Mouse (Mus musculus) lung, postnatal 4 days (tissue): Measurements from ENCODE around the gene Fez2.

Source experiments
- DNase-seq, 2 experiments: peaks; one replicate each; pipeline ENCODE4 v3.0.0; 2021

Gene Fez2

DNA sequence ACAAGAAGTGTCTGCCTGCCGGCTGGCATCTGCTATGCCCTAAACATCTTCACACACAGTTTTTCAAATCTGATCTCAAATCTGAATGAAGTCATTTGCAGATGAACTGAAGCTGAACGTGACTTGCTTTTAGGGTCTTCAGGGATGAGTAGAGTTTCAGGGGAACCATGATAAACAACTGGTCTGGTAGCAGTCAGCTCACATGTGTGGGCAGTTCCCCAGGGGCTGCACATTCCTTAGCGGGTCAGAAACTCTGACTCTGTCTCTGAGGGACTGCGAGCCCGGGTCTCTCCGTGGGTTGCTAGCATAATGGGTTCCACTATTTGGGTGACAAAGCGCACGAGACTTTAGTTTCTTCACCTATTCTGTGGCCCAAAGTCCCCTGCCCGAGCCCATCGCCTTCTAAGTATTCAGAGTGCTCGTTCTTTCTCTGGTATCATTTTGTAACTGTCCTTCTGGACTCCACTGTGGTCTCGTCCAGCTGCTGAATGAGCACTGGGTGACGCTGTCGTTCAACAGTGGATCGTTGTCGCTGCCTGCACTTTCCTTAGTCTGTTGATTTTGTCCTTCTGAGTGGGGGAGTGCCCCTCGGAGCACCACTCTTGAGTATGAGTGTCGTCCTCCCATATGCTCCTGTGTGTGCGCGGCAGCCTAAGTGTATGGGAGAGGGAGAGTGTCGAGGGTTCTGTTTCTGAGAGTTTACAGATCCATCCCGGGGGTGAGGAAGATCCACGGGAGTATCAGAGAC lies 53.2 kb downstream of the Fez2 start:
- DNase-seq, result no peak

DNA sequence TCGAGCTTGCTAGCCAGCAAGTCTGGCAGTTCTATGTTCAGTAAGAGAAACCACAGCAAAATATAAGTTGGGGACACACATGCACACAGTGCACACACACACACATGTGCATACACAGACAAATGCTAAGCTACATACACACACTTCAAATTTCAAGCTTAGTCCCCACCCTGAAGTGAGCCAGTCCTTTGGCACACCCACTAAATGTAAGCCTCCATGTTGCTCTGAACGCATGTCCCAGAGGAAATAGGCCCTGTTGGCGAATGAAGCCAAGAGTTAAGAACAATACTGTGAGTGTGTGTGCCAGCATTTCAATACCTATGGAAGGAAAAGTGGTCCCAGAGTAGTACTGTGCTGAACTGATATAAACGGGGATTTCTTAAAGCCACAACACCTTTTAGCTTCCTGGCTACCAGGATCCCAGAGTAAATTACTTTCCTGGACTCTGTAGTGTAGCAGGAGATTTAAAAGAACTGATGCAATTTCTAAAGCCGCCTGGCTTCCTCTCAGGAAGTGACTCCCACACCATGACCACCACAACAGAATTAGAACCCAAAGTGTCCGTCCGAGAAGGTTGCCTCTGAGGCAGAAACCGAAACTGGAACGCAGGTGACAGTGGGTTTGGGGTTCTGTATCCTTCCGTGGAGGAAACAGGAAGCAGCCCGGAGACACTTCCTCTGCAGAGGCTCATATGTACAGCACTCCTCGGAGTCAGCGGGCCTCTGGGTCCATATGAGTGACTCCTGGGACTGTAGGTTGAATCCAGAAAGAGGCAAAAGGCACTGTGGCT lies 55.8 kb downstream of the Fez2 start:
- peak; percentile 56 to 61 for DNase-seq

DNA sequence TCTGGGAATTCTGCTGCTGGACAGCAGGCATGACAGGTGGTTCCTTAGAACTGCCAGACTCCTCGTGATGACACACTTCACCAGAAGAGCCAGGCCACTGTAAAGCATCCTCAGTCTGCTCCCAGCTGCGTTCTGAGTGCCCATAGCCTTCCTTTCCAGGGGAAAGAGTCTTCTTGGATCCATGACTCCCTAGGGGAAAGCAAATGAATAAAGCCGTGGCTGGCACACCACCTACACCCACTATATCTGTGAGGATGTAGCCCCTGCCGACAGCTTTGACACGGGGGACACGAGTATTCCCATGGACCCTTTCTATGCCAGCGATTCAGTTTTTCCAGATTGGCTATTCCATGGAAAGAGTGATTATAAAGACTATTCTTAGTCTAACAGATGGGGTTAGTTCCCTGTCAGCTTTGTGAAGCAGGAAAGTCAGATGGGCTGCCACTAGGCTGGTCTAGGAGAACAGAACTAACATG lies 59.7 kb downstream of the Fez2 start:
- no peak for DNase-seq

DNA sequence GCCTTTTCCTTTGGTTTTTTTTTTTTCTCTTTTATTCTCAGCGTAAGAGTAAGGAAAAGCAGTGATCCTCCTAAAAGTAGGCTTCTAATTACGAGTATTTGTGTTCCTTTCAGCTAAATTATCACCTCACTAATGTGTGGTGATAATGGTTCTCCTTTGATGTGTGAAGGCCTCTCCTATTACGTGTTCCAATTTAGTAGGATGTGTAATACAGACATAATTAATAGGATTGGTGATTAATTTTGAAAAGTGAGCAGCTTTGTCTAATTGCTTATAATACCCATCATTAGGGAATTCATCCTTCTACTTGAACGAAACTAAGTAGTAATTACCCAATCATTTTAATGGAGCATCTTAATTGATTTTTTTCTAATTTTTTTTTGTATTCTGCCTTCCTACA lies 60.2 kb downstream of the Fez2 start:
- no peak for DNase-seq

DNA sequence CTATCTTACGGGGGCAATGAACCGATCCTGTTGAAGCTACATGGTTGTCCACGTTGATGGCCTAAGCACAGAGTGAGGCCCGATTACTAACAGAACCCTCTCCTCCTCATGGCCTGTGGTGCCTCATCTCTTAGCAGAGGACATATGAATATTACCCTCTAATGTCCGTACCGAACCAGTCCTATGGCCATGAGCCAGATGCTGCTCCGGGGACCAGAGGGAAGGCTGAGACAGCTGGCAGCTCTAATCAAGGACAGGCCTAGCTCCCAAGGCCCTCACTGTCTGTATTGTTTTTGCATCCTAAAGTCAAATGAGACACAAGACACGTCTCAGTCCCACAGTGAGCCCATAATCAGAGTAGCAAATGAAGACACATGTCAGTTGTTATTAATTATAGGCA lies 62.3 kb downstream of the Fez2 start:
- no peak for DNase-seq

DNA sequence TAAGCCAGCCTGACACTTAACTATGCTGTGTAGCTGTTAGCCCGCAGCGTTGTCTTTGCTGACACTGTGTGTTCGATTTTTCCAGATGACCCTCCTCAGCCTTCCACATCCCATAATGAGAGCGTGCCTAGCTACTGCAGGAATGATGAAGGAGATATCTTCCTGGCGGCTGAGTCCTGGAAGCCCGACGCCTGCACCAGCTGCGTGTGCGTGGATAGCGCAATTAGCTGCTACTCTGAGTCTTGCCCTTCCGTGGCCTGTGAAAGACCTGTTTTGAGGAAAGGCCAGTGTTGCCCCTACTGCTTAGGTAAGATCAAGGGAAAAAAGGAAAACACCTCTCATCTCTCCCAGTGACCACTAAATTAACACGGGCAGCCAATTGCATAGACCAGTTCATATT lies 63.1 kb downstream of the Fez2 start:
- no peak for DNase-seq

DNA sequence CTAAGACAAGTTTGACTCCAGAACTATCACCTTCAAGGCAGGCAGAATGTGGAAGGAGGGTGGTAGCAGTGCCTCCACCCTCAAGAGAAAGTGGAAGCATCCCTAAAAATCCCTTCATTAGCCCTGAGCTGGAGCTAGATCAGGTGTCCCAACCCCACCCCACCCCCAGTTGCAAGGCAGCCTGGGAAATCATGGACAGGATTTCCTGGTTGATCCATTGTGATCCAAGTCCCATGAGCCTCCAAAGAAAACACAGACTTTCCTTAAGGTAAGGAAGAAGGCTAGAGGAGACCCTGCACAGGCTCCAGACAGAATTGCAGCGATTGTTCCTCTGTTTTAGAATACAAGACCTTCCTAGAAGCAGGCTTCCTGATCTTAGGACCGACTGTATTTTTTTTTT lies 63.5 kb downstream of the Fez2 start:
- no peak for DNase-seq

DNA sequence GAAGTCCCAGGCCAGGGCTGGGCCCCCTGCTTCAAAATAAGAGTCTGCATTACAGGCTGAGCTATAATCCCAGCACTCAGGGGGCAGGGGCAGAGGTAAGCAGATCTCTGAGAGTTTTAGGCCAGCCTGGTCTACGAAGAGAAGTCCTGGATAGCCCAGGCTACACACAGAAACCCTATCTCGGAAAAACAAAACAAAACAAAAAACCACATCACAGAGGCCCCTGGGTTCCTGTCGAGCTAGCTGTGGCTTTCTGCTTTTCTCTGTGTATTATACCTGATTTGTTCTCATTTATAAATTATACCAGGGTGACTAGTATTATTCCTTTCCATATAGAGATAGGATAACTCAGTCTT lies 65.5 kb downstream of the Fez2 start:
- no peak for DNase-seq

DNA sequence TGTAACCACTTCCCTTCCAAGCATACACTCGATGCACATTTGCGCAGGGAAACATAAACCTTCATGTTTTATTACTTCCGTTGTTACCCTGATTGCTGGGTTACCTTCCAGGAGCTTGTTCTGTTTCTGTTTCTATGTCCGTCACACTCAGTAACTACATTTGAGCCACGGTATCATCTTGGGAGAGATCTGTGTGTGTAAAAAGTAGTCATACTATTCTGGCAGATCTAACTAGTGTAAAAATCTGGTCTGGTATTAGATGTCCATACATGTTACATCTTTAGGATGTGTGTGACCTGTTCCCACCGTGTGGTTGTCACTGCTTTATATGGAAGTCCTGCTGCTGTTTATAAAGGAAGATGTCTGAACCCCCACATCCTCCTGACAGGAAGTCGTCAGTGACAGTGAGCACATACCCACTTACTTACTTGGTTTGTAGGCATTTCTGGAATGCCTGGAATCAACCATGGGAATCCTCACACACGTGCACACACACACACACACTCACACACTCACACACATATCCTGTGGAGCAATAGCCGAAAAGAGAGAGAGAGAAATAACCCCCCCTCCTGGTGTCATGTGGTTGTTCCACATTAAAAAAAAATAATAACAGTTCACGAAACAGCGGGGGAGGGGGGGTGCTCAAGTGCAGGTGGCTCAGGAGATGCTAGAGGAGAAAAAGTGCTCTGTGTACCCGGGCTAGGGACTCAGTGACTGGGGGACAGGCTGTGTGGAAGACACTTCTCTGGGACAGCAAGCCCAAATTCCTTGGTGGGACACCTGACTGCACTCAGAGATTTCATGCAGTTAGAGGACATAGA lies 66.1 kb downstream of the Fez2 start:
- DNase-seq, result no peak

DNA sequence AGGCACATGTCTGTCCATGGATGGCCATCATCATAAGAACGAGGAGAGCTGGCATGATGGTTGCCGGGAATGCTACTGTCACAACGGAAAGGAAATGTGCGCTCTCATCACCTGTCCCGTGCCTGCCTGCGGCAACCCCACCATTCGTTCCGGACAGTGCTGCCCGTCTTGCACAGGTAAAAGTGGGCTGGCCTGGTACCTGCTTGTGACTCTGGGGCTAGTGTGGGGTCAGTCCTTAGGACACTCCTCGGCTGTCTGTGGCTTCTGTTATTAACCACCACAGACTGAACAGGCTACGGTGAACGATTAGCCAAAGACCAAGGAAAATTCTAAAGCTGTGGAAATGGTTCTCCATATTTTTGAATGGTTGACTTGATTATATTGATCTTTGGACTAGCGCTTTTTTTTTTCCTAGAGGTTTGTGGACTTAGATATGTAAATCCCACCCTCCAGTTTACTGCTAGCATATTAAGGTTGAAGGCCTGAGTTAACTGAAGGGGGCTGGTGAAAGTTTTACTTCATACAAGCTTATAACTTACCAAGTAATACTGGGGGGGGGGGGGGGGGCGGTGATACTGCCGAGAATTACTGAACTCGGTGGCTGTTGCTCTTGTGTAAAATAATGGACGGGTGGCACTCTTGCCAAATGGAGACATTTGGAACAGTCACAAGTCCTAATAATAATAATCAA lies 70.7 kb downstream of the Fez2 start:
- DNase-seq, result no peak

DNA sequence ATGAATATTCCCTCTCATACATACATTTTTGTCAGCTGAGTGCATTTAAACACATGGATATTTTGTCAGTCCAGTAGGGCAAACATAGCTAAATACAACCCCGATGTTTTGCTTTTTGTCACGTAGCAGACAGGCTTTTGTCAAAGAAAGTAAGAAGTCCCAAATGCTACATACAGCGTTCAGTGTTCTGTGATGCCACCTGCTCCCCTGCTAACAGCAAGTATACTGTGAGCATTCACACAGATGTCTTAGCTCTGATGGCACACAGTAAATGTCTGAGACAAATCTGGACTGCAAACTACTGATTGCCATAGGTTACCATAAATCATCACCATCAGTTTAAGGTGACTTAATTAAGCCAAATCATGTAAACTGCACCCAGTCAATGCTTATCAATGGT lies 74.3 kb downstream of the Fez2 start:
- DNase-seq, result no peak

DNA sequence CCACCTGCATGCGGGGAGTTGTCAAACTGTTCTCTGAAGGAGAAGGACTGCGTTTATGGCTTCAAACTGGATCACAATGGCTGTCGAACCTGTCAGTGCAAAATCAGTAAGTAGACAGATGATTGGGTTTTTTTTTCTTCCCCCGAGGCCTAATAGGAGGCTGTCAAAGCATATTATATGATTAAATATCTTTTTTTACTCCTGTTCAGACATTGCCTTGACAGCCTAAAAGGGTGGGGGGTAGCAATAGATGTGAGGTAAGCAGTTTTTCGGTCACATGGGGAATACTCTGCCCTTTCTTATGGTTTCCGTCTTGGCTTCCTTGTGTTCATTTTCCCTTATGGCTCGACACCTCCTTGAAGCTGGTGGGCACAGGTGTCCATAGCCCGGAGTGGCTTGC lies 82.7 kb downstream of the Fez2 start:
- no peak for DNase-seq

DNA sequence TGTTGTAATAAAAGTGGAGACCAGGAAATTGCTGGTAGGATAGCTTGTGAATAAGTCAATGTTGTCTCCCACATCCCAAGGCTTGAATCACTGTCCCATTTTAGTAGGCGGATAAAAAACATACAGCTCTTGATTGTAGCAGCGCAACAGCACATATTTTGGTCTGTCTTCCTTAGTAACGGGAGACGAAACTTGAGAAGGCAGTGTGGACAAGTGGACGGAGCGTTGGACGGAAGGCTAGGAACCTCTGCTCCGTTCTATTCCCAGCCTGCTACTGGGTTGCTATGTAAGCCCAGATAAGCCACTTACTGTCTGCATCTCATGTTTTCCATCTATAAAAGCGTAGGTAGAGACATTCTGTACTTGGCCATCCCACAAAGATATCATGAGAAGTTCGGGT lies 84.7 kb downstream of the Fez2 start:
- no peak for DNase-seq

DNA sequence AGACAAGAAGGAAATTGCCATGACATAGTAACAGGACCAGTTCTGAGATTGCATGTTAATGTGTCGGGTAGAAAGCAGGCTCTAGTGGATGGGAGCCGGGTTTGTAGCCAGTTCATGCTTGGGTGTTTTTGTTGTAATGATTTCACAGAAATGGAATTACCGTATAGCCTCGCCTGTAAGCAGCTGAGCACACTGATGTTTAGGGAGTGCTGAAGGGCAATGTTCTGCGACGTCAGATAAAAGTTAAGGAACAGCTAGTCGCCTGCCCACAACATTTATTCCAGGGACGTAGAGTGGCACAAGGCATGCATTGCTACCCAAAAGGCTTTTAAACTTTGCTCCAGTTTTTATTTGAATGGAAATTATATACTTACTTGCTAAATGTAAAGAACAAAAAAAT lies 86.5 kb downstream of the Fez2 start:
- DNase-seq, result no peak

DNA sequence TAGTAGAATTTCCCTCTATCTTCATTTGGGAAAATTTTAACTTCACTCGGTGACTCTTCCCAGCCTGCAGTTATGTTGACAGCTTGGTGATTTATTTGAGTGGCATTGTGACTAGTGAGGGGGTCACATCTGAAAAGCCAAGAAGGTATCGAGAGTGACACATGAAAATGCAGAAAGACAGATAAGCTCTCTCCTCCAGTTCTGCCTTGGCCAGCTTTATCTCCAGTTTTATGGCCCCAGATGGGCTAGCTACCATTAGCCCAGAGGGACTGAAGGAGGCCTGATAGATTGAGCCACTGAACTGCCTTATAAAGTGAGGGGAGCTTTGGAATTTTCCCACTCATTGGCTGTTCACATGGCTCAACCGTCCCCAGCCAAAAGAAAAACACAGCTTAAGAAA lies 89.7 kb downstream of the Fez2 start:
- no peak for DNase-seq

DNA sequence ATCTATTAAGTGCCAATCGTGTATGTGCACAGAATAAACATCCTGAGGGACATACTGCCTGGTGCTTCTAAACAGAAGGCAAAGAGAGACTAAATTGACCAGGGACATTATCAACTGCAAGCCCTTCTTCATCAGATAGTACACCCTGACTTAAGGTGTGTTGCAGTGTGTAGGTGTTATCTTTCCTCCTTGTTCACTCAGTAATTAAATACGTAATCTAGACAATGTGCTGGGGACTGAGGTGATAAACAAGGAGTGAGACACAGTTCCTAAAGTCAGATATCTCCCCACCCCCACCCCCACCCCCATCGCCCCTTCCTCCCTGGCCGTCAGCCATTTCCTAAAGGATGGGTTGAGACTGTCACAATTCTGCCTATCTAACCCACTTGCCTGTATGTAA lies 90.8 kb downstream of the Fez2 start:
- no peak for DNase-seq

DNA sequence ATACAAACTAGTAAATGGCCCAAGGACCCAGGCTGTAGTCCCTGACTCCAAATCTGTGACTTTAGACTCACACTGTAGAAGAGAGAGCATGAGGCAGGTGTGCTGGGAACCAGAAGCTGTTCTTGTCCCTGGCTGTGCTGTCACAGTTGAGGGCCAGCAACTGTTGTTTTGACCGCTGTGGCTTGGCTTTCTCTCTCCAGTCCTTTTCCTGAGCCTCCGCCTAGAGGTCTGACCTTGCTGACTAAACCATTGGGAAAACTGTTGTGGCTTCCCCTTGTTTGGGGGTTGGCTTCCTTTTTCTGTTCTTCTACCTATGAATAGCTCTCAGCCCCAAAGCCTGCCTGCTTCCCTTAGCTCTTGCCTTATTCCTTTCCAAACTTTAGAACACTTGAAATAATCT lies 91.6 kb downstream of the Fez2 start:
- no peak for DNase-seq

DNA sequence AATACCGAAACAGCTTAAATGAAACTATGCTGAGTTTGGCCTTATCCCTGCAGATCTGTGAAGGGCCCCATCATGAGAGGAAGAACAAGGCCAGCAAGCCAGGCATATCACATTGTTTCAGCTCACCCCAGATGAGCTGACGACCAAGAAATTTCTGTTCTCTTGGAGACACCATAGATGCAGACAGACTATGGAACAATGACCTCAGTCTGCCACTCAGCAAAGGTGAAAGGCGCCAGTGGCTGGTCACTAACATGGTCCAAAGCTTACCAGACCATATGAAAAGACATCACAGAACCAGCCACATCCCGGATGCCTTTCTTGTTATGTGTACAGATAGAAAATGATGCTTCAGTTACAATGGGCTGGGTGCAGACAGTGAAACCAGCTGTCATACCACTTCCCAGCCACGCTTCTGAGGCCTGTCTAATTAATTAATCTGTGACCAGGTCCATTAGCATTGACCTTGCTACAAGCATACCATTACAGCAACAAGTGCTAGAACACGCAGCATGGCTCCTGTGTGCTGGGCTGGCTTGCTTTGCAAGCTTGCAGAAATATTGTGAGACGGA lies 92.1 kb downstream of the Fez2 start:
- no peak for DNase-seq

DNA sequence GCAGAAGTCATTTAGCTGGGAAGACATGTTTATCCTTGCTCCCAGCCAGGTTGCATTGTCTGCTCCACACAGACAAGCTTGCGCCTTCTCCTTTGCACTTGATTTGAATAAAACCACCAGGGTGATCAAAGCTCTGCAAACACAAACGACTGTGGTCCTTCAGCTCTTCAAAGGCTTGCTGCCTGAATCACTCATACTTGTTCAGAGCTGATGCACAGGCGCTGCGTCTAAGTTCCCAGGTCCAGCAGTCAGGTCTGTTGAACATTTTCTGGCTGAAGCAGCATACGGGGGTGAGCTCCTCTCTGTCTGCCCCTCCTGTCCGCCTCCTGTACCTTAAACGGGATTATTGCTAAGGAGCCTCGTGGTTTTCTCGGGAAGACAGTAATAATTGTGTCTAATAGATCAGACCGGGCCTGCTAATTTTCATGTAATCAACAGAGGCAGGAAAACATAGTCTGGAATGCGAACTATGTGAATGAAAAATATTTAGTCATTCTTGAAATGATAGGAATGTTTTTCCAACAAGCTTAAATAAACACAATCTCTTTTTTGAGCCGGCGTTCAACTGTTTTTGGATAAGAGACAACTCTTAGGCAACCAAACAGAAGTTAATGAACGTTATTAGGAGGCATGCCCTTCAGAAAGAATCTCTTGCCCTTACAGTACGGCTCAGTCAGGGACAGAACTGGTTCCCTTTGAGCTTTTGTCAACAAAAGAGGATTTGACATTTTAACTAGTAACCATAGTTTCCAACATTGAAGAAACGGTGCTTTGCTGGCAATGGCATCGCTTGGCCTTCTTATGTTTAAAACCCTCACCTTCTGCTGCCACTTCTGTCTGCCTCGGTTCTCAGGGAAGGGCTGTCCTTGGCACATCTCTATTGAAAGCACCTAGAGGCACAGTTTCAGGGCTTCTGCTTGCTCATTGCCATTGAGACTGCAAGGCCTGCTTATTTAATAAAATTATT lies 95.3 kb downstream of the Fez2 start:
- no peak for DNase-seq

DNA sequence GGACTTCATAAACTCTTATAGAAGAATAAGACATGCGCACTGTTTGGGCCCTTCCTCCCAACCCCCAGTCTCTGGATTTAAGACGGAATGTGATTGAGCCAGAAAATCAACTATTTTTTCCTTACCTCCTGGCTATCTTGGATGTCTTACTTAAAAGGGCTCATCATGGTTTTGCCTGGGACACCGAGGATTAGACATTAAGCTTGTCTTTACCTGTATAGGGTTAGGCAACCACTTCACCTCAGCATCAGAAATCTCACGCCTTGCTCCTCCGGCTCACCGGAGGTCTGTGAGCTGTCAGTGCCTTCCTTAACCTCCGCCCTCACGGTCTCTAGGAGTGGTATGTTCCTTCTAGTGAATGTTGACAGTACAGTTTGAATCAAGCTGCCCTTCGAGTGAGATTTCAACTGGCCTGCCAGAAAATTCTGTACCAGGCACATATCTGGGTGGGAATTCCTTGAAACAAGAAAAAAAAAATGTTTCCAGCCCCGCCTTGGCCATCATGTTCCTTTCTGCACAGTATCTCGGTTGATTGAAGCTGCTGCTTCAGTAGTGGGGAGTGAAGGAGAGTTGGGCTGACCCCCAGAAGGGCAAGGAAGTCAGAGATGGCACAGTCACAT lies 96.6 kb downstream of the Fez2 start:
- no peak for DNase-seq
